Mouse (Mus musculus) olfactory bulb, adult 2 months (tissue): ENCODE results near the gene Rreb1.

Experiments
- CTCF ChIP-seq: fragments of 200-500 bp; IDR thresholded peaks from 2 replicates; pipeline ENCODE4 v1.5.1; 2012; ENCODE audit warnings: low read depth, mild to moderate bottlenecking, low read length, moderate library complexity; ENCODE audit not compliant: insufficient read depth
- POLR2A ChIP-seq: fragments of 200-500 bp; IDR thresholded peaks from 2 replicates; pipeline ENCODE4 v1.6.1; 2012; ENCODE audit warnings: mild to moderate bottlenecking, low read depth, low read length, moderate library complexity; ENCODE audit not compliant: insufficient read depth

GRCm38 (mm10) chr13:37989701-37990100 is 211.5 kb downstream of the Rreb1 start:
- TF ChIP-seq POLR2A (no peak), CTCF (no peak)
